Mouse (Mus musculus): ENCODE measurements around the gene 1700061G19Rik. TPM values are rescaled to one million over a fixed set of nuclear protein-coding genes. Genes with fewer than 3 reads are reported as not detected.

1700061G19Rik gene
- total and polyA plus RNA-seq, 3 experiments = 0.08 to 0.29 TPM; not detected in 1

GRCm38 (mm10) chr17:56836336-56836735 lies 38.9 kb upstream of the 1700061G19Rik start:
- Histone ChIP-seq H3K27ac (ENCODE audit: insufficient read depth, low read depth) (no peak overlapping the region), H3K27me3 (replicated peaks) (peaks cover 78% of the 10 kb centered on the region)
- in situ Hi-C loops (cut with MboI; ENCODE audit: low pct_ligation_motif_present, low pct_unique_long_range_greater_than_20kb, low sequenced_read_pairs) = no loop called here

GRCm38 (mm10) chr17:56840524-56840923 lies 34.8 kb upstream of the 1700061G19Rik start:
- no peak overlapping the region for H3K9ac ChIP-seq (ENCODE audit: insufficient read depth, low read depth)
- H3K79me2 ChIP-seq (replicated peaks; ENCODE audit: control insufficient read depth, extremely low read depth, insufficient read depth, poor library complexity, severe bottlenecking) = no peaks in the 10 kb centered on the region
- in situ Hi-C loops (cut with MboI; ENCODE audit: low pct_ligation_motif_present, low pct_unique_long_range_greater_than_20kb, low sequenced_read_pairs) = no loop called here
- dilution Hi-C loops (cut with MboI; ENCODE audit: extremely low pct_ligation_motif_present, extremely low pct_unique_long_range_greater_than_20kb, low sequenced_read_pairs) = no loop called here
- H3K4me3 ChIP-seq (replicated peaks in 1 of 3; ENCODE audit: low read depth in 2 of 3, low read length in 2 of 3, poor library complexity in 1 of 3) = no peak overlapping the region
- H3K27ac ChIP-seq (ENCODE audit: insufficient read depth, low read depth) = no peak overlapping the region
- H3K36me3 ChIP-seq (replicated peaks in 1 of 2; ENCODE audit: control insufficient read depth in 1 of 2, insufficient read depth in 1 of 2, low read length in 1 of 2) = no peaks in the 10 kb centered on the region
- H3K27me3 ChIP-seq (replicated peaks) = peaks cover 49% of the 10 kb centered on the region
- no peaks in the 10 kb centered on the region for H3K9me3 ChIP-seq (replicated peaks; ENCODE audit: low read length)
- no peak for DNase-seq (ENCODE audit: extremely low read depth)
- peaks cover 0 to 6% of the 10 kb centered on the region in 2 experiments; a peak in 3 of 4 replicates for H3K4me1 ChIP-seq (ENCODE audit: control insufficient read depth in 1 of 2, insufficient read depth in 2 of 2)
- TF ChIP-seq PAX5 (IDR thresholded peaks at IDR 0.05; ENCODE audit: low read length) = no peak
- no peak for TF ChIP-seq MEF2A (IDR thresholded peaks at IDR 0.05; ENCODE audit: borderline replicate concordance, low read depth, low read length)
- no peak for TF ChIP-seq BHLHE40 (IDR thresholded peaks at IDR 0.05; ENCODE audit: low read depth, low read length)
- TF ChIP-seq IRF4 (IDR thresholded peaks at IDR 0.05; ENCODE audit: low read depth, low read length) = no peak
- no peak overlapping the region for H3K4me2 ChIP-seq (ENCODE audit: insufficient read depth, low read depth, poor library complexity, severe bottlenecking)

More at GRCm38 (mm10) chr17:56836336-56836735, 38.9 kb upstream of the 1700061G19Rik start:
- dilution Hi-C loops (cut with MboI; ENCODE audit: extremely low pct_ligation_motif_present, extremely low pct_unique_long_range_greater_than_20kb, low sequenced_read_pairs) = no loop called here
- Histone ChIP-seq H3K4me1 (ENCODE audit: control insufficient read depth in 1 of 2, insufficient read depth in 2 of 2) (peaks cover 0 to 10% of the 10 kb centered on the region in 2 experiments; a peak in 3 of 4 replicates), H3K36me3 (replicated peaks in 1 of 2; ENCODE audit: control insufficient read depth in 1 of 2, insufficient read depth in 1 of 2, low read length in 1 of 2) (no peaks in the 10 kb centered on the region), H3K79me2 (replicated peaks; ENCODE audit: control insufficient read depth, extremely low read depth, insufficient read depth, poor library complexity, severe bottlenecking) (no peaks in the 10 kb centered on the region), H3K4me3 (replicated peaks in 1 of 3; ENCODE audit: low read depth in 2 of 3, low read length in 2 of 3, poor library complexity in 1 of 3) (no peak overlapping the region), H3K9ac (ENCODE audit: insufficient read depth, low read depth) (no peak overlapping the region), H3K4me2 (ENCODE audit: insufficient read depth, low read depth, poor library complexity, severe bottlenecking) (no peak overlapping the region), H3K9me3 (replicated peaks; ENCODE audit: low read length) (no peaks in the 10 kb centered on the region)
- TF ChIP-seq JUN (IDR thresholded peaks at IDR 0.05; ENCODE audit: insufficient read depth, low read depth, low read length) (no peak), USF2 (conservative IDR thresholded peaks at IDR 0.05; ENCODE audit: low read depth, low read length) (no peak), NELFE (IDR thresholded peaks at IDR 0.05; ENCODE audit: low read depth, low read length) (no peak), EP300 (IDR thresholded peaks at IDR 0.05; ENCODE audit: low read length) (no peak), JUND (conservative IDR thresholded peaks at IDR 0.05; ENCODE audit: low read depth, low read length) (no peak), TCF12 (IDR thresholded peaks at IDR 0.05; ENCODE audit: low read depth, low read length) (no peak), ZNF384 (IDR thresholded peaks at IDR 0.05; ENCODE audit: low read depth, low read length) (no peak), CTCF (conservative IDR thresholded peaks at IDR 0.05 in 1 of 2, IDR thresholded peaks at IDR 0.05 in 1 of 2; ENCODE audit: low read depth in 2 of 2, low read length in 2 of 2) (no peak), ZMIZ1 (IDR thresholded peaks at IDR 0.05; ENCODE audit: low read depth, low read length) (no peak), ETS1 (conservative IDR thresholded peaks at IDR 0.05; ENCODE audit: low read depth, low read length) (no peak), CHD1 (IDR thresholded peaks at IDR 0.05; ENCODE audit: low read depth, low read length) (no peak), GABPA (IDR thresholded peaks at IDR 0.05; ENCODE audit: insufficient replicate concordance, low read depth, low read length) (no peak), UBTF (IDR thresholded peaks at IDR 0.05; ENCODE audit: low read depth, low read length) (no peak), IRF4 (IDR thresholded peaks at IDR 0.05; ENCODE audit: low read depth, low read length) (no peak)
- no peak for DNase-seq (ENCODE audit: extremely low read depth)

Data from CH12.LX (cell line).